Mouse (Mus musculus): ENCODE data around the gene Mthfsd. TPM values are rescaled to one million over a fixed set of nuclear protein-coding genes. Genes with fewer than 3 reads are reported as not detected.
"Not testable (repeated sequence)": the region's sequence is repeated elsewhere in the genome, so short reads cannot be mapped to it uniquely, and the experiment has no call there.

Mthfsd gene
- 10 to 100 TPM; 11.0 to 12.2 TPM for total RNA-seq (2021)

DNA sequence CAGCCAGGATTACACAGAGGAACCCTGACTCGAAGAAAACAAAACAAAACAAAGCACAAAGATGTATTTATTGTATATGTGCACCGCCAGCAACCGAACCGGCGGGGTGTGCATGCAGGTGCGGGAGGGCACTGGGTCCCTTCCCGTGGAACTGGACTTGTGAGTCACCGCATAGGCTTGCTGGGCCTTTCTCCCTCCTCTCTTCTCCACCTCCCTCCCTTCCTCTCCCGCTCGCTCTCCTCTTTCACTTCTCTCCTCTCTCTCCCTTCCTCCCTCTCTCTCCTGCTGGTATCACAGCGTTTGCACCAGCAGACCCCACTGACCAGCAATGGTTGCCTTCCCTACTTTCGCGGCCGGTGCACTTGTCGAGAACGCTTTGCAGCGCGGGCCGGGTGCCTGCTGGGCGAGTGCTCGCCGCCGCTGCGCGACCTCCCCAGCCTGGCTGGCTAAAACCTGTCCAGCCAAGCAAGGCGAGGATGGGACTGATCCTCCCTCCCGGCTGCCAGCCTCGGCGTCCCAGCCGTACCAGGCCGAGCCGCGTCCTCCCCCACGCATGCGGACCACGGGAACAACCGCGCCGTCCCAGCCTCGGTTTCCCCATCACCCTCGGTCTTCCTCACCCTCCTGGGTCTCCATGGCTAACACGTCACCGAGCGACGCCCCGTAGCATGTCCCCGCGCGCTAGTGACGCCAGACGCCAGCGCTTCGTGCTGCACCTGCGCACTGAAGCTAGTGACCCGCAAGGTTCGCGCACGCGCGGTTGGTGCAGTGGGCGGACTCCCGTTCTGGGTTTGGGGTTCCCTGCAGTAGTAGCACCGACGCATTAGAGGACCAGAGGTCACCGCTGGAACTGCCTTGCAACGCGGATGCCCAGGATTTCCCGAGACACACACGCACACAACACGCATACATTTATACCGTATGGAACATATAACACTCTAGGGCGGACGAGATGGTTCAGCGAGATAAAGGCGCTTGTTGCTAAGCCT is at the start of gene Mthfsd:
Mthfsd (minus strand) TSS at position 725 of the 989 bp plus-strand sequence.
- peak; percentile 98 to 99 for DNase-seq
- intact Hi-C loops (cut with DNase I) = no loop called here

DNA sequence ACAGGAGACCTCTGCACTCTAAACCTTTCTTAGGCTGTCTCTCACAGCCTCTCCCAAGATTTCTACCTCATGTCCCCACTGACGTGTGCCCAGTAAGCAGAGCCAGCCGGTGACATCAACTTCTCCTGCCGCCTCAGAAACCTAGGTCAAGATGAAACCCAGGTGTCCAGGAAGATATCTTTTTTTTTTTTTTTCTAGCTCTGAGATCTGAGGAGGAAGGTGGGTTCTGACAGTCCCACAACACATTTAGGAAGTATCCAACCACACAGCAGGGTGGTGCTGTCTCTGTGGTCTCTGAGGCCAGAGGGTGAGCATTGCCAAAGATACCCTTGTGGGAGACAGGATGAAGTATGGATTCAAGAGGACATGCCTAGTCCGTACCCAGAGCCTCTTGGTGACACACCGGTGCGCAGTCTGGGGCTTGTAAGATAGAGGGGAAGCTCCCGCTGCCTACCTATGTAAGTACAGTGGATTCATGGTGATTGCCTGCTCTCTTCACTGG is 48.8 kb upstream of the Mthfsd start:
- intact Hi-C loops (cut with DNase I) = no loop called here

GRCm38 (mm10) chr8:121152394-121152793 is 44.2 kb upstream of the Mthfsd start:
- intact Hi-C loops (cut with DNase I) = no loop called here

More for the DNA sequence above, 48.8 kb upstream of the Mthfsd start:
- no peak for DNase-seq

GRCm38 (mm10) chr8:121148573-121149083 is 40.4 kb upstream of the Mthfsd start:
- no peak for DNase-seq
- intact Hi-C loops (cut with DNase I) = no loop called here

More at GRCm38 (mm10) chr8:121152394-121152793, 44.2 kb upstream of the Mthfsd start:
- peak; percentile 57 to 67 for DNase-seq

GRCm38 (mm10) chr8:121145457-121146134 is 37.4 kb upstream of the Mthfsd start:
- DNase-seq; intact Hi-C loops (cut with DNase I): not testable (repeated sequence)

DNA sequence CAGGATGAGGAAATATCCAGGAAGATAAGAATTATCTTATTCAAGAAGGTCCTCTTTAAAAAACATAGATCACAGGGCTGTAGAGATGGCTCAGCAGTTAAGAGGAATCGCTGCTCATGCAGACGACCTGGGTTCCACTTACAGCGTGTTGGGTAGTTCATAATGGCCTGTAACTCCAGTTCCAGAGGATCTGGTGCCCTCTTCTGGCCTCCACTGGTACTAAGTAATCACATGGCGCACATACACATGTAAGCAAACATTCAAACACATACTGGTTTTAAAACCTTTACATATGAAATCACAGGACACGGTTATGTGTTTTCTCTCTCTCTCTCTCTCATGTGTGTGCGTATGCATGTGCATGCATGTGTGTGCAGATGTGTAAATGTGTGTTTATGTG is 28.7 kb upstream of the Mthfsd start:
- no peak for DNase-seq
- intact Hi-C loops (cut with DNase I) = no loop called here

DNA sequence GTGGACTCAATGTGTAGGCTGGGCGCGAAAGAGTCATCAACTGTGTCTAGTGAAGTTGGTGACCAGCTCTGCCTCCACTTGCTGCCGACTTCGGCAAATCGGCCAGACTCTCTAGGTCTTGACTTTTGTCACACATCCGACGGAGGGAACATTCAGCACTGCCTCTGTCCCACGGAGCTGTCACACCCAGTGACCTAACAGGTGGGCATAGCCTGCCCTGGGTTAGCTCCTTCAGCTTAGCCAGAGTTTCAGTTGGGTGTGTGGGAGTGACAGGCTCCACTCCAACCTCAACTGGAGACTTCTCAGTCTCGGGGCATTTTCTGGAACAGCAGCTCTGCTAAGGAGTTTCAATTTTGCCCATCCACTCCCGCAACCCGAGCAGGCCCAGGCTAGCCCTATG is 26.3 kb upstream of the Mthfsd start:
- DNase-seq = no peak
- intact Hi-C loops (cut with DNase I) = no loop called here

- DNase-seq = no peak
- intact Hi-C loops (cut with DNase I) = no loop called here
These were observed 25.9 kb upstream of the Mthfsd start for GRCm38 (mm10) chr8:121134102-121134501.

GRCm38 (mm10) chr8:121132961-121133513 is 24.8 kb upstream of the Mthfsd start:
- intact Hi-C loops (cut with DNase I) = no loop called here
- no peak for DNase-seq

DNA sequence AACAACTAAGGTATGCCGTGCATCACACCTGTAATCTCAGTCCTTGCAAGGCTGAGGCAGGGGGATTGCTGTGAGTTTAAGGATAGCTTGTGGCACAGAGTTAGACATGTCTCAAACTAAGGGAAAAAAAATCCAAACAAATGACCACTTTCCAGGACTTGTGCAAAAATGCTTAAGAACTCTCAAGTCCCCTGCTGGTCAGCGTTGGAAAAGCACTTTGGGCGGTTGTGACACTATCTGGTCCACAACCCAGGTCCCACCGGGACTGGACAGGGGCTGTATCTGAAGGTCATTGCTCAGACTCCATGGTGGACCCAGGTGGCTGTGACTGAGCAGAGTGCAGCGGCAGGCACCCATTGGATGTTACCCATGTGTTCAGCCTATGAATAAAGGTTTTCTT is 22.3 kb upstream of the Mthfsd start:
- DNase-seq = no peak
- intact Hi-C loops (cut with DNase I) = no loop called here

DNA sequence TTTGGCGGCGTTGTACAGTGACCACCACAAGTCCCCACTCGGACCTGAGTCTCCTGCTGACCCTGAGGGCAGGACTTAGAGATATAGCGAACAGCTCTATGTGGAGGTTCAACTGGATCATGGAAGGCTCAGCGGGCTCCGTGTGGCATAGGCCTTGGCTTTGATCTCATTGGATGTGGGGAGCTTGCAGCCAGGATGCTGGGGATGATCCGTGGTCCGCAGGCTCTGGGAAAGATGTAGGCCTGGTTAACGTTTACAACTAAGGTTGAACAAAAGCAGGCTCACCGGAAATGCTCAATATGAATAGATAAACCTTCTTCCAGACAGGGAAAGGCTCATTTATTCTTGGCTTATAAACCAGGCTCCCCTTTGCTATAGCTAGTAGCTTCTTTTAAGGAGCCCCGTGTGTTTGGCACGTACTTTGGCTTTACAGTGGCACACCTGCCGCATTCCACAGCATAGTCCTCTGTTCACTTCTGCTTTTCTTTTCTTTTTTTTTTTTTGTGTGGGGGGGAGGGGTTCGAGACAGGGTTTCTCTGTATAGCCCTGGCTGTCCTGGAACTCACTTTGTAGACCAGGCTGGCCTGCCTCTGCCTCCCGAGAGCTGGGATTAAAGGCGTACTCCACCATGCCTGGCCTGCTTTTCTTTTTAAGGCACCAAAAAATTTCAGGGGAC is 21.2 kb upstream of the Mthfsd start:
- intact Hi-C loops (cut with DNase I) = no loop called here
- DNase-seq = no peak

DNA sequence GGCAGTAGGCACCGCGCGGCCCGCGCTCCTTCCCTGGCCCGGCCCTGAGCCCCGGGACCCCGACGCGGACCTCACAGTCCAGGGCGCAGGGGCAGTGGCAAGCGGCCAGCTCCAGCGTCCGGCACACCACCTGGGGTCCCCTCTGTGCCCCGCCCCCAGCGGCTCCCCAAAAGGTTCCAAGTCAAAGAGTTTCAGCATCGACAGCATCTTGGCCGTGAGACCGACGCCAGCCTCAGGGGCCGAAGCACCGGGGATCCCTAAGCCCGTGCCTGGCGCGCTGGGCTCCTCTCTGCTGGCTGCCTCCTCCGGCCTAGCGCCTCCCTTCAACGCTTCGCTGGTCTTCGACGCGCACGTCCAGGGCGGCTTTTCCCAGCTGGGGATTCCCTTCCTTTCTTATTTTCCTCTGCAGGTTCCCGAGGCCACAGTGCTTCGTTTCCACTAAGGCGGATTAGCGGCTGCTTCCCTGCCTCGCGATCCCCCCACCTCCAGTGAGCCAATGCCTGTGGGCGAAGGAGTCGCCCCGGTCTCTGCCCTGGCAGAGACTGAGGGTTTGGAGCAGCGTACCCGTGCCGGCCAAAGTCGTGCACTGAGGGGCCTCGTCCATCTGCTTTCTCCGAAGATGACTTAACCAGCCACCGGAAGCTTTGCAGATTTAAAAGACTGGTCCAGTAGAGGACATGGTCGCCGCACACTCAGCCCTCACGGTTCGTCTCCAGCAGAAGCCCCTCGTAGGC is 20.5 kb upstream of the Mthfsd start:
- intact Hi-C loops (cut with DNase I) = no loop called here
- no peak for DNase-seq

DNA sequence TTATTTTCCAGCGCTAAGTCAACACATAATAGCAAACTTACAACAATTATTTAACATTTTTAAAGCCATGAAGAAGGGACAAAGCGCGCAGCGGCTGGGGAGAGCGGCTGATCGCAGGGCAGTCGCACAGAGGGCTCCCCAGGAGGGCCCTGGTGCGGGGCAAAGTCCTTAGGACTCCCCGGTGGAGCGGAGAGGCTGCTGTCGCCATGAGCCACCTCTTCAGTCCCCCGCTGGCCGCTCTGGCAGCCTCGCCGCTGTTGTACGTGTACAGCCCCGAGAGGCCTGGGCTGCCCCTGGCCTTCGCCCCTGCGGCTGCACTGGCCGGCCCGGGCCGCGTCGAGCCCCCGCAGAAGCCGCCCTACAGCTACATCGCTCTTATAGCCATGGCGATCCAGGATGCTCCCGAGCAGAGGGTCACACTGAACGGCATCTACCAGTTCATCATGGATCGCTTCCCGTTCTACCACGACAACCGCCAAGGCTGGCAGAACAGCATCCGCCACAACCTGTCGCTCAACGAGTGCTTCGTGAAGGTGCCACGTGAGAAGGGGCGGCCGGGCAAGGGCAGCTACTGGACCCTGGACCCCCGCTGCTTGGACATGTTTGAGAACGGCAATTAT is 19.7 kb upstream of the Mthfsd start, which contains the start of gene Foxl1:
Foxl1 (plus strand) TSS at position 185 of the 620 bp plus-strand sequence.
- intact Hi-C loops (cut with DNase I) = no loop called here
- DNase-seq = no peak

DNA sequence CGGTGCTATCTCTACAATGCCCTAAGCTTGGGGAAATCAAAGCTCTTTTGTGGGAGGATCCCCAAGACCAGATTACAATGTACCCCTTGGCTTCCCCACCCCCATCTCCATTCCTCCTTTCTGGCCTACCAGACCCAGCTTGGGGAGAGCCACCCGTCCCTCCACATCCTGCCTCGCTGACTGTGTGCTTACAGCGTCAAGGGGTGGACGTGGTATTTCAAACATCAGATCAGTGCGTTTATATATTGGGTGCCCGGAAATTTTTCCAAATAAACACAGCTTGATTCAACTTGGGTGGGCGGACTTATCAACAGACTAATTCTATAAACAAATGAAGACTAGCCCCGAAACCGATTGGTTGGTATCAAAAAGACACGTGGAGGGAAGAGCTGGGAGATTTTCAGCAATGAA is 19.1 kb upstream of the Mthfsd start:
- no peak for DNase-seq
- intact Hi-C loops (cut with DNase I) = no loop called here

DNA sequence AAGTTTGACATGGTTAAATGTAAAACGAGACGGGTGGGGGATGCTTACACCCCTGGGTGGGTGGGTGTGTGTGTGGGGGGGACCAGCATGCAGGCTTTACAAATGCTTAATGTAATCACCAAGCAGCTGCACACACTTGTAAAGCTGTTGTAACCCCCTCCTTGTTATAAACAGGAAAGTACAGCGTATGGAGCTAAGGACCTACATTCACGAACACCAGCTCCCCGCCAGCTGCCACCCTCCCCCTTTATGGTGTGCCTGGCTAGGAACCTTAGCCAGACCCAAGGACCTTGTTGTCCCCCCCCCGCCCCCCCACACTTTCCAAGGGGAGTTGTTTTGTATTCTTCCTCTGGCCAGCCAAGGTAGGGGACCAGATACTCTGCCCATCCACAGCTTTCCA is 18.5 kb upstream of the Mthfsd start:
- DNase-seq = no peak
- intact Hi-C loops (cut with DNase I) = no loop called here

DNA sequence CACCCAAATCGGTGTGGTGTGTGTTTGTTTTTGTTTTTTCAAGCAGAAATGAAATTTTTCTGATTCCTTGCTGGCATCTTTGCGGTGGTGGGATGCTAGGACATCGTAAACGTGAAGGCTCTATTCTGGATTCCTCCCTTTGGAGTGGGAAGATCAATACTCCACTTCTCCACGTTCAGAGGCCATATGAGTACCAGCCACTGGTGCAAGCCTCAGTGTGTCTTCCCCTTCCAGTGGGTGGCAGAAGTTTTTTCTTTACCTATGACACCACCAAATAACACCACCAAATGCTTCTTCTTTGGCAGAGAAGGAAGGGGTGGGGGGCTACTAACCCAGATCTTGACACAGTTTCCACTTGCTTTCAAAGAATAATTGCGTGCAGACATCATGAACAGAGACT is 18.0 kb upstream of the Mthfsd start:
- DNase-seq = no peak
- intact Hi-C loops (cut with DNase I) = no loop called here

DNA sequence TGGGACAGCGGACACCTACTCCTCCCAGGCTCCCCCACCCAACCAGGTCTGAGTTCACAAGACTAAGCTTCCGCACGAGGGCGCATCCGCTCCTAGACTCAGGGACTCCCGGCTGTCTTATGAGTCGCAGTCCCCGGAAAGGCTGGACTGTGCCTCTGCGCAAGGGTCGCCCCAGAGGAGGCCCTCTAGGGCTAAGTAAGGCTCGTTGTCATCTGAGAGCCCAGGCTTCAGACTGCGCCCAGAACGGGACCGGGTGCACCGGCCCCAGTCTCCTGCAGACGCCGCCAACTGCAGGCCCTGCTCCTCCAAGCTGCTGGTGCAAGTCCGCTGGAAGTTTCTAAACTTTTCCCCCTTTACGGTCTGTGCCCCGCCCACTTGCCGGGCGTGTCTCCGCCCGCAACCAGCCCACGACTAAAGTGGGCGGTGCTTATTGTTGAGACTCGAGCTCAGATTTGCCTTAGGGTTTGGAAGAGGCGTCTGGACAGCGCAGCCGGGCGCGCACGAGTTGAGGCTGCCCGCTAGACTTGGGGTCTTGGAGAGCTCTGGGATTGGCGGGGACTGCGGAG is 17.2 kb upstream of the Mthfsd start:
- DNase-seq = peak; percentile 79 to 86
- intact Hi-C loops (cut with DNase I) = no loop called here

GRCm38 (mm10) chr8:121124547-121125239 is 16.5 kb upstream of the Mthfsd start:
- DNase-seq = no peak
- intact Hi-C loops (cut with DNase I) = no loop called here
